Mouse (Mus musculus) heart, postnatal 14 days (tissue): ENCODE data around the gene Gng7. TPM values are rescaled to one million over a fixed set of nuclear protein-coding genes. Genes with fewer than 3 reads are reported as not detected.

Experiments
- DNase-seq, 2 experiments: peaks; one replicate each; pipeline ENCODE4 v3.0.0; 2021 to 2022
- intact Hi-C: fragments of 180-260 bp; cut with DNase I; formaldehyde crosslinking; loops from one replicate; pipeline ENCODE4 v1.15.1; 2025
- total RNA-seq, 2 experiments: library from RNA; stranded (reverse); gene quantifications; 2 replicates each; pipeline ENCODE4 v1.2.3; 2021

Gene Gng7
- total RNA-seq, 2 experiments from 2014 or later: 0.27 to 0.31 TPM

DNA sequence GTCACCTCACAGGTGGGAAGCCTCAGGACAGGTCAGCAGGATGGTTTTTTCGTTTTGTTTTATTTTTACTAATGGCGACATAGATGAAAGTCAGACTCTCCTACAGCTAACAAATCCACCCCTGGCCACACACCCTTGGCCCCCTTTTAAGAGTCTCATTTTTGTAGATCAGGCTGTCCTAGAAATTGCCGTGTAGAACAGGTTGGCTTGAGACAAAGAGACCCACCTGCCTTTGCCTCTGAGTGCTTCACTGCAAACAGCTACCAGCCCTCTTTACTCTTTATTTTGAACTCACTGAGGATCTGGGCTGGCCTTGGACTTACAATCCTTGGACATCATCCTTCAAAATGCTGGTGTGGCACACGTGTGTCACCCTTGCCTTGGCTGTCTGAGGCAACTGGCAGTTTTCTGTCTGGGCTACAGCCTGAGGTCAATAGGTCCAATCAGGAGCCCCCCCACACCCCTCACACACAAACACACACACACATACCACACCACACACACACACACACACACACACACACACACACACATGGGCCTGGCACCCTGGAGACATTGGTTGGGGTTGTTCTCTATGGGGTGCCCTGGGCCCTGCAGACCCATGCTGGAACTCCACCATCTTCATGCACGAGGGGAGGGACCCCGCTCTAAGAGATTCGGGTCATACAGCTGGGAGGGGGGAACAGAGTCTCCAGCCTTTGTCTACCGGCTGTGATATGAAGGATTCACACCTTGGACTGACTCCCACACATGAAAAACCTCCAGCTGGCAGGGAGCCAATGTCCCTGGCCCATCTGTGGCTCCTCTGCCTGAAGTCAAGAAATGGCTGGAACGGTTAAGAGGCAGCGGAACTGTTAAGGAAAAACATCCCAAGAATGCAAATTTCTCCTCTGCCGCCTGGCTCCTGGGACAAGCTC lies 42.4 kb downstream of the Gng7 start:
- intact Hi-C loops: no loop called here
- peak; percentile 52 to 70 for DNase-seq

GRCm38 (mm10) chr10:80971533-80971932 lies 43.2 kb downstream of the Gng7 start:
- DNase-seq: peak in 1 of 2 experiments; percentile 31
- intact Hi-C loops: no loop called here

DNA sequence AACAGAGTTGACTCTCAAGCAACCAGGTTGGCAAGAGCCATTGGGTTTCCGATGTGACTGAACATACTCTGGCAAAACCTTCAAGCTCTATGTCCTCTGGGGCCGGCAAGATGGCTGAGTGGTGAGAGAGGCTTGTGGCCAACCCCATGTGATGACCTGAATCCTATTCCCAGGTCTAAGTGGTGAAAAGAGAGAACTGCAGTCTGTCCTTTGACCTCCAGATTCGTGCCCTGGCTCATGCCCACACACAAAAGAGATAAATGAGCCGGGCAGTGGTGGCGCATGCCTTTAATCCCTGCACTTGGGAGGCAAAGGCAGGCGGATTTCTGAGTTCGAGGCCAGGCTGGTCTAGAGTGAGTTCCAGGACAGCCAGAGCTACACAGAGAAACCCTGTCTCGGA lies 44.6 kb downstream of the Gng7 start:
- no peak for DNase-seq
- intact Hi-C loops: no loop called here

GRCm38 (mm10) chr10:80969298-80969697 lies 45.4 kb downstream of the Gng7 start:
- no peak for DNase-seq
- intact Hi-C loops: no loop called here

DNA sequence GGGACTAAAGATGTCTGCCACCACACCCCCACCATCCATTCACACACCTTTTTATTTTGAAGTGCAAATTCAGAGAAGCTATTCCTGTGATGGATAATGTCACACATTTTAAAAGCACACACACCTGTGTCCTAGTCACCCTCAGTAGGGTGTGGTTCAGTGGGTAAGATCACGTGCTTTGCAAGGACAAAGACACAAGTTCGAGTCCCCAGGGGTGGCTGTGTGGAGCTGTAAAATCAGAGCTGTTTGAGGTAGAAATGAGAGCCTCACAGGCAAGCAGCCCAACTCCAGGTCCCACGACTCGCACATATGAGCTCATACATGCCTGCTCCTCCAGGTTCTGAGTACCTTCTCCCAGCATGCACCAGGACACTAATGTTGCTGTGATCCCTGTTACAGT lies 46.6 kb downstream of the Gng7 start:
- intact Hi-C loops: no loop called here
- DNase-seq: no peak

- DNase-seq: no peak
- intact Hi-C loops: no loop called here
Observed at GRCm38 (mm10) chr10:80967101-80967656, 47.6 kb downstream of the Gng7 start.

DNA sequence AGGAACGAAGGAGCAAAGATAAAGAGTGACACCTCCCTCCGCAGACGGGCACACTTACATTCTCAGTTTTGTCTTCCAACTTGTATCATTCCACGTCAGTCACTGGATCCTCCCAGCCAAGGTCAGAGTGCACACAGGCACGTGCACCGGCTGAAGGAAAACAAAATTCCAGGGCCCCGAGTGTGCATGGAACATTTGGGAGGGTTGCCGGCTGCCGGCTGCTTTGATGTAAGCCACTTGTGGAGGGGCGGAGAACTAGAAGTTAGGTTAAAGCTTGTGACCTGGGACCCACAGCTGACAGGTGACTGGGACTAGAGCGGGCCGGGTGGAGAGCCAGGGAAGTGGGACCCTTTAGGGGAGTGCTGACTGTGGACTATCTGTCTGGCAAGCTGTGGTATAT lies 48.4 kb downstream of the Gng7 start:
- intact Hi-C loops: no loop called here
- DNase-seq: no peak

- intact Hi-C loops: no loop called here
- peak in 1 of 2 experiments; percentile 60 for DNase-seq
Observed at GRCm38 (mm10) chr10:80963031-80963975, 51.4 kb downstream of the Gng7 start.

GRCm38 (mm10) chr10:80962585-80962984 lies 52.2 kb downstream of the Gng7 start:
- peak in 1 of 2 experiments; percentile 2 for DNase-seq
- intact Hi-C loops: no loop called here

DNA sequence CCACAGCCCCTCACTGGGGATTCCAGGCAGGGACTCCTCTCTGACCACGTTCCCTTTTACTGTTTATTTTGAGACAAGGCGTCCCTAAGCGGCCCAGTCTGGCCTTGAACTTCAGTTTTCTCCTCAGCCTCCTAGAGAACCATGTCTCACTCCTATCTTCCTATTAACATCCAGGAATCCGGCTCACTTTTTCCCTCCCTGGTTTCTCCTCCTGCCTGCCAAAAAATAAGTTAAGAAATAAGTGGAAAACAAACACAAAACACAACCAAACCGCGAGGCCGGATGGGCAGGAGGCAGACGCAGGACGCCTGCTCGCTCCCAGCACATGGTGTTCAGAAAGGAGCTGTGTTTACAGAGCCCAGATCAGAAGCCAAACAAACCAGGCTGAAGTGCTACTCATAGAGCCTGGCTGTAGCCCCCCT lies 52.7 kb downstream of the Gng7 start:
- intact Hi-C loops: no loop called here

DNA sequence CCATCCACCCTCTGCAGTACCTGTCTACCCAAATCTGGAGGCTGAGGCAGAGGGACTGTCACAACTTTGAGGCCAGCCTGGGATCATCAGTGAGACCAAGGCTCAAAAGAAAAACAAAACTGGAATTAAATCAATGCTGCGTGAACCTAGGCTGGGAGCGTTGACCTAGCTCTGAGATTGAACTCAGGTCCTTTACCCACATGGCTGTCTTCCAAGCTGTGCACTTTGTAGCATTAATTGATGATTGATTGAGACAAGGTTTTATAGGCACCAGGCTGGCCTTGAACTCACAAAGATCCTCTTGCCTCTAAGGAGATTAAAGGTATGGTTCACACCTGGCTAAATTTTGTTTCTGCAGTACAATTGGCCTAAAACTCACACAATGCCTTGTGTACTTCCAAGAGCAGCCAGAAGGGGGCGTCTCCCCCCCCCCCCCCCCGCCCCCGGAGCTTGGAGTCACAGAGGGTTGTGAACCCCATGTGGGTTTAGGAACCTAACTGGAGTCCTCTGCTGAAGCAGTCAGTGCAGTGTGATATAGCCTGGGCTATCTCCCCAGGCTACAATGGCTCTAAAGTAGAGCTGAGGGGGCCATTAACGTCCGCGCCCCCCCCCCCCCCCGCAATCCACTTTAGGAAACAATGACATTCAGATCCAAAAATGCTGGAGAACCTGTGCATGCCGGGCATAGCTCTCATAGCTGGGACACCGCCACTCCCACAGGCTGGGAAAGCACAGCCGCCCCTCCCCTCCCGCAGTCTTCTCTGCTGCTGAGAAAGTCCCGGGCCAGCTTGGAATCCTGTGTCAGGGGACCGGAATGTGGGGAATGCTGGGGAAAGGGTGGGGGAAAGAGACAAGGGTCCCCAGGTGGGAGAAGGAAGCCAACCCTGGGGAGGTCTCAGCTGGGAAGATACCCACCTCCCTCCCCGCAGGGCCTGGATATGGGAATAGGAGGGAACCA lies 53.9 kb downstream of the Gng7 start:
- intact Hi-C loops: no loop called here
- DNase-seq: peak; percentile 56 to 67

More for the DNA sequence above, 52.7 kb downstream of the Gng7 start:
- peak; percentile 32 to 47 for DNase-seq

GRCm38 (mm10) chr10:80958979-80959637 lies 55.6 kb downstream of the Gng7 start:
- no peak for DNase-seq

DNA sequence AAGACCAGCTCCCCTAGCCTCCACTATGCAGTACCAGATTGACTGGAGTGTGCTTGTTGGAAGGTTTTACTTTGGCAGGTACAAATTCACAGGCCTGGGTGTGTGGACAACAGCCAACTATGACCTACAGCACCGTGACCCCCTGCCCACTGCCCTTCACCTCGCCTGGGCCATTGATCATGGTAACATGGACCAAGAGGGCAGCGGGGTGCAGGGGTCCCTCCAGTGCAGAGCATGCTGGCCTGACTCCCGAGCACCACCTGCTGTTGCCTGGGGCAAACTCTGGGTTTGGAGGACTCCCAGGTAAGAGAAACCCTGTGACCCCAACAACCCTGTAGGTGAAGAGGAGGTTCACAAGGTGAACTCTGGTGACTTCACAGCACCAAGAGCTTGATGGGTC lies 57.0 kb downstream of the Gng7 start:
- intact Hi-C loops: no loop called here

More at GRCm38 (mm10) chr10:80958979-80959637, 55.6 kb downstream of the Gng7 start:
- intact Hi-C loops: no loop called here

DNA sequence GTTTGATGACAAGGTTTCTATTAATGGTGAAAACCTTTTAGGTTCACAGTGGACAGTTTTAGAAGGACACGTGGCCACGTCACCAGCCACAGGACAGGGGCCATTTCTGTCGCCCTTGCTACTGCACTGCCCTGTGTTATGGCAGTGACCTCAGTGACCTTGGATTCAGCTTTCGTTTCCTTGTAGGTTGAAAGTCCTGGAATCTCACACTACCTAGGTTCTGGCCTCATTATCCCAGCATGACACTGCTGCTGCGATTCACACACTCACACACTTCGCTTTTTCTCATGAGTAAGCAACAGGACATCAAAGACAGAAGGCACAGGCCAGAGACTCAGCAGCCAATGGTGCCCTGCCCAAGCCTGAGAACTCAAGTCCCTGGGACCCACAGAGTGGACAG lies 57.8 kb downstream of the Gng7 start:
- intact Hi-C loops: no loop called here
- no peak for DNase-seq

More for the DNA sequence above, 57.0 kb downstream of the Gng7 start:
- no peak for DNase-seq

DNA sequence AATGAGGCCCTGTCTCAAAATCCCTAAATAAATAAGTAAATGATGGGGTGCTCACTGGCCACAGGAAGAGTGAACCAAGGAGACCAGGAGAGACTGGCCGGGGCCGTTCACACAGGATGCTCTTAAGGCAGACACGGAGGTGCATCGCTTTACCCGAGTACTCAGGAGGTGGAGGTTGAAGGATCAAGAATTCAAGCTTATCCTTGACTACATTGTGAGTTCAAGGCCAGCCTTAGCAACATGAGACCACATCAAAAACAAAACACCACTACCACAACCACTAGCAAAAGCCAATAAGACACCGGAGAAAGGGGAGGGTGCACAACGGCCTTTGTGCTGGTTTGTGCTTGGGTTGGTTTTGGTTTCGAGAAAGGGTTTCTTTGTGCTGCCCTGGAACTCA lies 58.4 kb downstream of the Gng7 start:
- DNase-seq: no peak
- intact Hi-C loops: no loop called here

- peak; percentile 60 to 81 for DNase-seq
- intact Hi-C loops: loop anchor here (1.0 kb wide), 1 partner anchor 27 kb away; no protein-coding TSS in a partner anchor
Observed at GRCm38 (mm10) chr10:80955536-80955935, 59.2 kb downstream of the Gng7 start.

DNA sequence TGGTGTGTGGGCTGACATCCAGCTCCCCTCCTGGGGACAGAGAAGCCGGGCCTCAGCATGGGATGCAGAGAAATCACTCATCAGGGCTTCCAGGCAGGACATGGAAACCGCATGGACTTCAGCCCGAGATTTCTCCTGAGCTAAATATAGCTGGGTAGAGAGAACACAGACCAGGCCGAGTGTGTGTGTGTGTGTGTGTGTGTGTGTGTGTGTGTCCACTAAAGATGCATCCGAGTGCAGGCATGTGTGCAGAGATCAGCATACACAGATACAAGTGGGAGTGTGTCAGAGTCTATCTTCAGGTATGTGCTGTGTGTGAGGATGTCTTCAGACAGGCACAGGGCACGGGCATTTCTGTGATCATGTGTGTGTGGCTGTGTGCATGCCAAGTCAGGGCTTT lies 59.9 kb downstream of the Gng7 start:
- DNase-seq: peak in 1 of 2 experiments; percentile 60
- intact Hi-C loops: loop anchor here (1.0 kb wide), 1 partner anchor 27 kb away; no protein-coding TSS in a partner anchor

- intact Hi-C loops: no loop called here
- no peak for DNase-seq
Observed at GRCm38 (mm10) chr10:80954415-80954814, 60.3 kb downstream of the Gng7 start.

DNA sequence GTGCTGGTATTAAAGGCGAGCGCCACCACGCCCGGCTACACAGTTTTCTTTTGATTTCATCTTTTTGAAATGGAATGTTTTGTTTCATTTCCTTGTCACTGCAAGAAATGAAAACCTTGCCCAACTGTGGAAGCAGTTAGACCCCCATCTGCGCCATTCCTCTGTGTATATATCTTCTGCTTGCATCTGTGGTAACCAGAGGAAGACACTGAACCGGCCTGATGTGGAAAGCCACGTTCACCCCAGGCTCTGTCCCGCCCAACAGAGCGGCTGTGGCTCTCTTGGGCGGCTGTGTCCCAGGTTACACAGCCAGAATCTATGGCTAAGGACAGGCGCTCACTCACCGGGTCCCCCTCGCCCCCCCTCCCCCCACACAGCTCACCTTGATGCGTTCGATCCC lies 62.3 kb downstream of the Gng7 start:
- no peak for DNase-seq
- intact Hi-C loops: no loop called here
